Mouse (Mus musculus) E14TG2a.4 (cell line): ENCODE data around the gene Ccdc40.

Source experiments
- CTCF ChIP-seq: conservative IDR thresholded peaks from 2 replicates; pipeline ENCODE4 v1.5.1; 2014; ENCODE audit warnings: low read length
- NANOG ChIP-seq: IDR thresholded peaks from 2 replicates; pipeline ENCODE4 v1.6.1; 2014; ENCODE audit warnings: borderline replicate concordance, low read length, mixed read lengths
- POU5F1 ChIP-seq: IDR thresholded peaks from 2 replicates; pipeline ENCODE4 v1.6.1; 2014; ENCODE audit warnings: low read length, borderline replicate concordance

- no peak for TF ChIP-seq CTCF
- no peak for TF ChIP-seq POU5F1
- no peak for TF ChIP-seq NANOG
Observed at GRCm38 (mm10) chr11:119207986-119208385, 20.4 kb upstream of the Ccdc40 start.
